Mouse (Mus musculus) ES-E14 (cell line): ENCODE results near the gene Ptpn7.

Experiments
- CHD2 ChIP-seq: IDR thresholded peaks from 2 replicates; pipeline ENCODE4 v1.6.1; 2014; ENCODE audit warnings: mild to moderate bottlenecking, low read depth, low read length, inconsistent platforms
- HCFC1 ChIP-seq: IDR thresholded peaks from 2 replicates; pipeline ENCODE4 v1.6.1; 2012; ENCODE audit warnings: low read length, inconsistent platforms, borderline replicate concordance; ENCODE audit not compliant: insufficient read depth
- MAFK ChIP-seq: IDR thresholded peaks from 2 replicates; pipeline ENCODE4 v1.6.1; 2014; ENCODE audit warnings: mild to moderate bottlenecking, low read depth, low read length, inconsistent platforms; ENCODE audit not compliant: insufficient read depth
- ZC3H11A ChIP-seq: IDR thresholded peaks from 2 replicates; pipeline ENCODE4 v1.6.1; 2012; ENCODE audit warnings: low read depth, mild to moderate bottlenecking, inconsistent platforms, low read length, borderline replicate concordance

GRCm38 (mm10) chr1:135183448-135183847 is 50.9 kb downstream of the Ptpn7 start:
- TF ChIP-seq HCFC1 (no peak), MAFK (no peak), CHD2 (no peak), ZC3H11A (no peak)
